Mouse (Mus musculus): ENCODE data around the gene Lcn8. TPM values are rescaled to one million over a fixed set of nuclear protein-coding genes. Genes with fewer than 3 reads are reported as not detected.

The Lcn8 gene
- polyA plus RNA-seq, 1 experiment from 2014 or later: not detected

GRCm38 (mm10) chr2:25654502-25654901 is 1.6 kb downstream of the Lcn8 start:
- Histone ChIP-seq H3K4me3 (ENCODE audit: control insufficient read depth in 1 of 2, insufficient read depth in 1 of 2, low read depth in 1 of 2, low read length in 2 of 2) (no peak overlapping the region), H3K9me3 (ENCODE audit: control insufficient read depth, low read length) (no peaks in the 10 kb centered on the region), H3K4me1 (ENCODE audit: control insufficient read depth in 2 of 2, insufficient read depth in 2 of 2, low read length in 2 of 2) (no peaks in the 10 kb centered on the region), H3K27ac (replicated peaks in 1 of 2; ENCODE audit: control insufficient read depth in 1 of 2, insufficient read depth in 1 of 2, low read depth in 2 of 2, low read length in 2 of 2) (no peak overlapping the region), H3K9ac (ENCODE audit: low read length) (no peak overlapping the region), H3K36me3 (ENCODE audit: control insufficient read depth, insufficient read depth, low read length) (no peaks in the 10 kb centered on the region), H3K4me2 (ENCODE audit: low read length) (no peak overlapping the region), H3K27me3 (ENCODE audit: control insufficient read depth, insufficient read depth, low read length) (0 out of 2 replicates have a peak, but pooled peaks cover 4% of the 10 kb centered on the region)
- ATAC-seq (ENCODE audit: insufficient number of reproducible peaks, insufficient read depth, low FRiP score, low read depth): no peak
- WGBS: 63% methylated on average over 1 of the region's 1 CpGs

- ATAC-seq (ENCODE audit: insufficient number of reproducible peaks, insufficient read depth, low FRiP score, low read depth): no peak
Measured at GRCm38 (mm10) chr2:25656691-25657090, 3.8 kb downstream of the Lcn8 start.

GRCm38 (mm10) chr2:25657246-25657645 is 4.3 kb downstream of the Lcn8 start:
- Histone ChIP-seq H3K4me1 (ENCODE audit: control insufficient read depth in 2 of 2, insufficient read depth in 2 of 2, low read length in 2 of 2) (no peaks in the 10 kb centered on the region), H3K27me3 (ENCODE audit: control insufficient read depth, insufficient read depth, low read length) (0 out of 2 replicates have a peak, but pooled peaks cover 4% of the 10 kb centered on the region), H3K9me3 (ENCODE audit: control insufficient read depth, low read length) (no peaks in the 10 kb centered on the region), H3K4me3 (ENCODE audit: control insufficient read depth in 1 of 2, insufficient read depth in 1 of 2, low read depth in 1 of 2, low read length in 2 of 2) (no peak overlapping the region), H3K4me2 (ENCODE audit: low read length) (no peak overlapping the region), H3K27ac (replicated peaks in 1 of 2; ENCODE audit: control insufficient read depth in 1 of 2, insufficient read depth in 1 of 2, low read depth in 2 of 2, low read length in 2 of 2) (no peak overlapping the region), H3K9ac (ENCODE audit: low read length) (no peak overlapping the region), H3K36me3 (ENCODE audit: control insufficient read depth, insufficient read depth, low read length) (no peaks in the 10 kb centered on the region)
- no peak for ATAC-seq (ENCODE audit: insufficient number of reproducible peaks, insufficient read depth, low FRiP score, low read depth)
- 73% methylated on average over 4 of the region's 4 CpGs for WGBS

More at GRCm38 (mm10) chr2:25656691-25657090, 3.8 kb downstream of the Lcn8 start:
- 78% methylated on average over 4 of the region's 4 CpGs for WGBS
- Histone ChIP-seq H3K9ac (ENCODE audit: low read length) (no peak overlapping the region), H3K36me3 (ENCODE audit: control insufficient read depth, insufficient read depth, low read length) (no peaks in the 10 kb centered on the region), H3K4me1 (ENCODE audit: control insufficient read depth in 2 of 2, insufficient read depth in 2 of 2, low read length in 2 of 2) (no peaks in the 10 kb centered on the region), H3K4me2 (ENCODE audit: low read length) (no peak overlapping the region), H3K4me3 (ENCODE audit: control insufficient read depth in 1 of 2, insufficient read depth in 1 of 2, low read depth in 1 of 2, low read length in 2 of 2) (no peak overlapping the region), H3K27me3 (ENCODE audit: control insufficient read depth, insufficient read depth, low read length) (0 out of 2 replicates have a peak, but pooled peaks cover 4% of the 10 kb centered on the region), H3K9me3 (ENCODE audit: control insufficient read depth, low read length) (no peaks in the 10 kb centered on the region), H3K27ac (replicated peaks in 1 of 2; ENCODE audit: control insufficient read depth in 1 of 2, insufficient read depth in 1 of 2, low read depth in 2 of 2, low read length in 2 of 2) (no peak overlapping the region)

- Histone ChIP-seq H3K27me3 (ENCODE audit: control insufficient read depth, insufficient read depth, low read length) (0 out of 2 replicates have a peak, but pooled peaks cover 4% of the 10 kb centered on the region), H3K4me3 (ENCODE audit: control insufficient read depth in 1 of 2, insufficient read depth in 1 of 2, low read depth in 1 of 2, low read length in 2 of 2) (no peak within 1 kb of the TSS), H3K27ac (replicated peaks in 1 of 2; ENCODE audit: control insufficient read depth in 1 of 2, insufficient read depth in 1 of 2, low read depth in 2 of 2, low read length in 2 of 2) (no peak within 1 kb of the TSS), H3K9ac (ENCODE audit: low read length) (no peak within 1 kb of the TSS), H3K4me2 (ENCODE audit: low read length) (no peak within 1 kb of the TSS), H3K9me3 (ENCODE audit: control insufficient read depth, low read length) (no peaks in the 10 kb centered on the region), H3K4me1 (ENCODE audit: control insufficient read depth in 2 of 2, insufficient read depth in 2 of 2, low read length in 2 of 2) (no peaks in the 10 kb centered on the region), H3K36me3 (ENCODE audit: control insufficient read depth, insufficient read depth, low read length) (no peaks in the 10 kb centered on the region)
- ATAC-seq (ENCODE audit: insufficient number of reproducible peaks, insufficient read depth, low FRiP score, low read depth): no peak
Measured at GRCm38 (mm10) chr2:25657652-25658051, 4.7 kb downstream of the Lcn8 start, which contains the start of gene Lcn5. Gene Lcn5, plus strand, starts transcription at chr2:25657952.

- no peak for ATAC-seq (ENCODE audit: insufficient number of reproducible peaks, insufficient read depth, low FRiP score, low read depth)
- H3K4me2 ChIP-seq (ENCODE audit: low read length): no peak overlapping the region
- no peaks in the 10 kb centered on the region for H3K9me3 ChIP-seq (ENCODE audit: control insufficient read depth, low read length)
- H3K9ac ChIP-seq (ENCODE audit: low read length): no peak overlapping the region
- no peak overlapping the region for H3K27ac ChIP-seq (replicated peaks in 1 of 2; ENCODE audit: control insufficient read depth in 1 of 2, insufficient read depth in 1 of 2, low read depth in 2 of 2, low read length in 2 of 2)
- WGBS: 84% methylated on average over 8 of the region's 8 CpGs
- H3K36me3 ChIP-seq (ENCODE audit: control insufficient read depth, insufficient read depth, low read length): no peaks in the 10 kb centered on the region
- no peaks in the 10 kb centered on the region for H3K4me1 ChIP-seq (ENCODE audit: control insufficient read depth in 2 of 2, insufficient read depth in 2 of 2, low read length in 2 of 2)
- H3K4me3 ChIP-seq (ENCODE audit: control insufficient read depth in 1 of 2, insufficient read depth in 1 of 2, low read depth in 1 of 2, low read length in 2 of 2): no peak overlapping the region
- no peaks in the 10 kb centered on the region for H3K27me3 ChIP-seq (ENCODE audit: control insufficient read depth, insufficient read depth, low read length)
Measured at GRCm38 (mm10) chr2:25660279-25660678, 7.4 kb downstream of the Lcn8 start.

GRCm38 (mm10) chr2:25661245-25661970 is 8.5 kb downstream of the Lcn8 start:
- H3K27me3 ChIP-seq (ENCODE audit: control insufficient read depth, insufficient read depth, low read length): no peaks in the 10 kb centered on the region
- WGBS: 76% methylated on average over 6 of the region's 6 CpGs

GRCm38 (mm10) chr2:25663511-25663910 is 10.6 kb downstream of the Lcn8 start:
- no peaks in the 10 kb centered on the region for H3K36me3 ChIP-seq (ENCODE audit: control insufficient read depth, insufficient read depth, low read length)
- H3K27me3 ChIP-seq (ENCODE audit: control insufficient read depth, insufficient read depth, low read length): no peaks in the 10 kb centered on the region
- H3K27ac ChIP-seq (replicated peaks in 1 of 2; ENCODE audit: control insufficient read depth in 1 of 2, insufficient read depth in 1 of 2, low read depth in 2 of 2, low read length in 2 of 2): no peak overlapping the region
- 69% methylated on average over 1 of the region's 1 CpGs for WGBS
- ATAC-seq (ENCODE audit: insufficient number of reproducible peaks, insufficient read depth, low FRiP score, low read depth): no peak
- H3K9ac ChIP-seq (ENCODE audit: low read length): no peak overlapping the region
- no peak overlapping the region for H3K4me3 ChIP-seq (ENCODE audit: control insufficient read depth in 1 of 2, insufficient read depth in 1 of 2, low read depth in 1 of 2, low read length in 2 of 2)
- no peak overlapping the region for H3K4me2 ChIP-seq (ENCODE audit: low read length)
- no peaks in the 10 kb centered on the region for H3K9me3 ChIP-seq (ENCODE audit: control insufficient read depth, low read length)
- H3K4me1 ChIP-seq (ENCODE audit: control insufficient read depth in 2 of 2, insufficient read depth in 2 of 2, low read length in 2 of 2): no peaks in the 10 kb centered on the region

More at GRCm38 (mm10) chr2:25661245-25661970, 8.5 kb downstream of the Lcn8 start:
- ATAC-seq (ENCODE audit: insufficient number of reproducible peaks, insufficient read depth, low FRiP score, low read depth): no peak
- no peaks in the 10 kb centered on the region for H3K36me3 ChIP-seq (ENCODE audit: control insufficient read depth, insufficient read depth, low read length)
- H3K4me1 ChIP-seq (ENCODE audit: control insufficient read depth in 2 of 2, insufficient read depth in 2 of 2, low read length in 2 of 2): no peaks in the 10 kb centered on the region
- H3K4me2 ChIP-seq (ENCODE audit: low read length): no peak overlapping the region
- H3K9ac ChIP-seq (ENCODE audit: low read length): no peak overlapping the region
- H3K9me3 ChIP-seq (ENCODE audit: control insufficient read depth, low read length): no peaks in the 10 kb centered on the region
- H3K4me3 ChIP-seq (ENCODE audit: control insufficient read depth in 1 of 2, insufficient read depth in 1 of 2, low read depth in 1 of 2, low read length in 2 of 2): no peak overlapping the region
- H3K27ac ChIP-seq (replicated peaks in 1 of 2; ENCODE audit: control insufficient read depth in 1 of 2, insufficient read depth in 1 of 2, low read depth in 2 of 2, low read length in 2 of 2): no peak overlapping the region

GRCm38 (mm10) chr2:25664125-25664524 is 11.2 kb downstream of the Lcn8 start:
- Histone ChIP-seq H3K9ac (ENCODE audit: low read length) (no peak overlapping the region), H3K4me2 (ENCODE audit: low read length) (no peak overlapping the region), H3K4me3 (ENCODE audit: control insufficient read depth in 1 of 2, insufficient read depth in 1 of 2, low read depth in 1 of 2, low read length in 2 of 2) (no peak overlapping the region), H3K36me3 (ENCODE audit: control insufficient read depth, insufficient read depth, low read length) (no peaks in the 10 kb centered on the region), H3K27me3 (ENCODE audit: control insufficient read depth, insufficient read depth, low read length) (no peaks in the 10 kb centered on the region), H3K27ac (replicated peaks in 1 of 2; ENCODE audit: control insufficient read depth in 1 of 2, insufficient read depth in 1 of 2, low read depth in 2 of 2, low read length in 2 of 2) (no peak overlapping the region), H3K4me1 (ENCODE audit: control insufficient read depth in 2 of 2, insufficient read depth in 2 of 2, low read length in 2 of 2) (no peaks in the 10 kb centered on the region), H3K9me3 (ENCODE audit: control insufficient read depth, low read length) (no peaks in the 10 kb centered on the region)
- 84% methylated on average over 5 of the region's 5 CpGs for WGBS
- ATAC-seq (ENCODE audit: insufficient number of reproducible peaks, insufficient read depth, low FRiP score, low read depth): no peak
